Mouse (Mus musculus) heart, embryonic 11.5 days (tissue): ENCODE measurements around the gene Gm10273. TPM values are rescaled to one million over a fixed set of nuclear protein-coding genes. Genes with fewer than 3 reads are reported as not detected.
"Not testable (repeated sequence)": the region's sequence is repeated elsewhere in the genome, so short reads cannot be mapped to it uniquely, and the experiment has no call there.

Experiments used
- ATAC-seq: fragments of 200-750 bp; cut with Nextera tagmentation; replicated peaks from 2 replicates; pipeline ENCODE4 v1.8.0; 2017; ENCODE audit warnings: moderate library complexity; ENCODE audit not compliant: insufficient number of reproducible peaks, low FRiP score, low TSS enrichment
- H3K27ac ChIP-seq: fragments of 300-500 bp; sonication (generic); 2 replicates; pipeline ENCODE4 v1.5.1; 2014; ENCODE audit warnings: mild to moderate bottlenecking, low read depth, low read length
- H3K27me3 ChIP-seq: fragments of 300-500 bp; sonication (generic); 2 replicates; pipeline ENCODE4 v1.6.1; 2014; ENCODE audit warnings: mild to moderate bottlenecking, low read length, mixed read lengths; ENCODE audit not compliant: control insufficient read depth, insufficient read depth
- H3K36me3 ChIP-seq: fragments of 300-500 bp; sonication (generic); 2 replicates; pipeline ENCODE4 v1.6.1; 2014; ENCODE audit warnings: mild to moderate bottlenecking, low read length, moderate library complexity, mixed read lengths; ENCODE audit not compliant: control insufficient read depth, insufficient read depth
- H3K4me1 ChIP-seq: fragments of 300-500 bp; sonication (generic); 2 replicates; pipeline ENCODE4 v1.6.1; 2014; ENCODE audit warnings: low read length; ENCODE audit not compliant: control insufficient read depth, insufficient read depth
- H3K4me2 ChIP-seq: fragments of 300-500 bp; sonication (generic); 2 replicates; pipeline ENCODE4 v1.6.1; 2014; ENCODE audit warnings: mild to moderate bottlenecking, moderate library complexity
- H3K4me3 ChIP-seq: fragments of 300-500 bp; sonication (generic); 2 replicates; pipeline ENCODE4 v1.5.1; 2014; ENCODE audit warnings: low read depth, low read length
- H3K9ac ChIP-seq: fragments of 300-500 bp; sonication (generic); 2 replicates; pipeline ENCODE4 v1.6.1; 2014; ENCODE audit warnings: mild to moderate bottlenecking, low read depth, low read length, moderate library complexity
- H3K9me3 ChIP-seq: fragments of 300-500 bp; sonication (generic); replicated peaks from 2 replicates; pipeline ENCODE4 v1.6.1; 2016; ENCODE audit warnings: low read length; ENCODE audit not compliant: control insufficient read depth
- WGBS: fragments of 180-500 bp; shearing (Covaris S2); extraction: QIAGEN DNeasy Blood & Tissue Kit; methylation state at CpG from one replicate; pipeline ENCODE4 v1.1.7; 2014; ENCODE audit not compliant: insufficient replicate concordance; 5-methylcytosine and 5-hydroxymethylcytosine counted together
- polyA plus RNA-seq: library from polyadenylated mRNA; unstranded; fragments of >200 nt; fragmentation: Nextera tagmentation; extraction: Ambion mirVana; gene quantifications from 2 replicates; pipeline ENCODE4 v1.2.1, GENCODE M21; 2014

Gm10273 gene
- polyA plus RNA-seq, 1 experiment from 2014 or later = 12.2 TPM

- WGBS = 31% methylated on average over 2 of the region's 2 CpGs
- ATAC-seq = no peak
- Histone ChIP-seq H3K4me2 (no peak overlapping the region), H3K27ac (peak overlapping the region; percentile 51; the same call in 1 of the 2 replicates), H3K4me3 (no peak overlapping the region), H3K9ac (peak overlapping the region; percentile 28; the same call in 1 of the 2 replicates), H3K9me3 (no peaks in the 10 kb centered on the region), H3K4me1 (0 out of 2 replicates have a peak, but pooled peaks cover 5% of the 10 kb centered on the region), H3K27me3 (no peaks in the 10 kb centered on the region), H3K36me3 (no peaks in the 10 kb centered on the region)
These were observed 15.0 kb upstream of the Gm10273 start for GRCm38 (mm10) chr10:59380411-59380821.

- H3K4me1 ChIP-seq, H3K36me3 ChIP-seq, ATAC-seq, H3K9ac ChIP-seq, H3K27ac ChIP-seq, H3K27me3 ChIP-seq, H3K4me2 ChIP-seq, H3K9me3 ChIP-seq, H3K4me3 ChIP-seq: not testable (repeated sequence)
- 83% methylated on average over 5 of the region's 10 CpGs for WGBS
These were observed 13.9 kb upstream of the Gm10273 start for GRCm38 (mm10) chr10:59381563-59381962.

GRCm38 (mm10) chr10:59386951-59387350 is 8.5 kb upstream of the Gm10273 start:
- no peak for ATAC-seq
- no peak overlapping the region for H3K4me3 ChIP-seq
- no peak overlapping the region for H3K9ac ChIP-seq
- no peak overlapping the region for H3K4me2 ChIP-seq
- no peaks in the 10 kb centered on the region for H3K27me3 ChIP-seq
- H3K9me3 ChIP-seq = peaks cover 3% of the 10 kb centered on the region; the same call in 1 of the 2 replicates
- 0 out of 2 replicates have a peak, but pooled peaks cover 1% of the 10 kb centered on the region for H3K4me1 ChIP-seq
- H3K27ac ChIP-seq = no peak overlapping the region
- 93% methylated on average over 7 of the region's 8 CpGs for WGBS
- H3K36me3 ChIP-seq = no peaks in the 10 kb centered on the region

GRCm38 (mm10) chr10:59389652-59390051 is 5.8 kb upstream of the Gm10273 start:
- Histone ChIP-seq H3K27me3 (no peaks in the 10 kb centered on the region), H3K4me3 (no peak overlapping the region), H3K4me1 (peaks cover 2% of the 10 kb centered on the region; the same call in 1 of the 2 replicates), H3K36me3 (no peaks in the 10 kb centered on the region), H3K27ac (no peak overlapping the region), H3K9me3 (peaks cover 3% of the 10 kb centered on the region; the same call in 1 of the 2 replicates), H3K4me2 (no peak overlapping the region), H3K9ac (no peak overlapping the region)
- 88% methylated on average over 3 of the region's 3 CpGs for WGBS
- no peak for ATAC-seq

GRCm38 (mm10) chr10:59391907-59392306 is 3.5 kb upstream of the Gm10273 start:
- Histone ChIP-seq H3K4me1 (peaks cover 2% of the 10 kb centered on the region; the same call in 1 of the 2 replicates), H3K36me3 (no peaks in the 10 kb centered on the region), H3K4me3 (no peak overlapping the region), H3K27me3 (no peaks in the 10 kb centered on the region), H3K9ac (no peak overlapping the region), H3K27ac (no peak overlapping the region), H3K9me3 (peaks cover 3% of the 10 kb centered on the region; the same call in 1 of the 2 replicates), H3K4me2 (no peak overlapping the region)
- 25% methylated on average over 4 of the region's 4 CpGs for WGBS
- no peak for ATAC-seq

- no peak for ATAC-seq
- Histone ChIP-seq H3K27ac (peak within 1 kb of the TSS; percentile 22; the same call in 1 of the 2 replicates), H3K4me2 (peak within 1 kb of the TSS; percentile 57), H3K4me1 (peaks cover 17% of the 10 kb centered on the region), H3K9me3 (no peaks in the 10 kb centered on the region), H3K4me3 (0 out of 2 replicates have a peak within 1 kb of the TSS, but pooled peaks have one; percentile 16), H3K27me3 (no peaks in the 10 kb centered on the region), H3K36me3 (no peaks in the 10 kb centered on the region), H3K9ac (peak within 1 kb of the TSS; percentile 56)
- WGBS = 42% methylated on average over 21 of the region's 21 CpGs
These were observed 7.7 kb downstream of the Gm10273 start, which contains the start of gene Pla2g12b for GRCm38 (mm10) chr10:59402899-59403792. TSS of gene Pla2g12b (plus strand) at chr10:59403660.

DNA sequence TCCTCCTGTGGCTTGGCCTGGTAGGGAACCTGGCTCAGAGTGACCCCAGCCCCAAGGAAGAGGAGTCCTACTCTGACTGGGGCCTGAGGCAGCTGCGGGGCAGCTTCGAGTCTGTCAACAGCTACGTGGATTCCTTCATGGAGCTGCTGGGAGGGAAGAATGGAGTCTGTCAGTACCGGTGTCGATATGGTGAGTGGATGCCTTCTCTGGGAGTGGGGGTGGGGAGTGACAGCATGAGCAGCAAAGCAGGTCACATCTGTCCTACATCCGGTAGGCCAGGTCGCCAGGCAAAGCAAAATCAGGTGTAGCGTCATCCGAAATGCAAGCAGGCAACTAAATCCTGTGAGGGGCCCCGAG is 8.3 kb downstream of the Gm10273 start:
- WGBS = 34% methylated on average over 10 of the region's 10 CpGs
- Histone ChIP-seq H3K27me3 (no peaks in the 10 kb centered on the region), H3K36me3 (no peaks in the 10 kb centered on the region), H3K4me3 (0 out of 2 replicates have a peak overlapping the region, but pooled peaks have one; percentile 16), H3K27ac (peak overlapping the region; percentile 22; the same call in 1 of the 2 replicates), H3K4me1 (peaks cover 17% of the 10 kb centered on the region), H3K9me3 (no peaks in the 10 kb centered on the region), H3K4me2 (peak overlapping the region; percentile 57), H3K9ac (peak overlapping the region; percentile 56)
- ATAC-seq = 0 out of 2 replicates have a peak, but pooled peaks have one; percentile 31

DNA sequence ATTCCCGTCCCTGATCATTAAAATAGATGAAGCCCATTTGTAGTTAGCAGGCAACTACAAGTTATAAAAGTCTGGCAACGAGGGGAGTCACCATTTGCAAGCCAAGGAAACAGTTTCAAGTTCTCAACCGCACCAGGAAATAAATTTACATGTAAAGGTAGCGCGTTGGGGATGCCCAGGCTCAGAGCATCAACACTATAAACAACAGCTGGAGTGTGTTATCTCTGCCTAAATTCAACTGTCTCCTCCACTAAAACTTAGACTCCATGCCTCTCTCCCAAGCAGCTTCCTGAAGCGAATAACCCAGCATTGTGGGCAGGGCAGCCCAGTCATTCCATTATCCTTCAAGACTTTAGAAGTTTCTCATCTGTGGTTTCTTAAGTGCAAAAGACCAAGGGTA is 13.1 kb downstream of the Gm10273 start:
- H3K36me3 ChIP-seq = no peaks in the 10 kb centered on the region
- H3K9me3 ChIP-seq = no peaks in the 10 kb centered on the region
- H3K27ac ChIP-seq = no peak overlapping the region
- no peak overlapping the region for H3K4me2 ChIP-seq
- H3K9ac ChIP-seq = no peak overlapping the region
- no peaks in the 10 kb centered on the region for H3K27me3 ChIP-seq
- no peak for ATAC-seq
- peaks cover 9% of the 10 kb centered on the region for H3K4me1 ChIP-seq
- 62% methylated on average over 6 of the region's 6 CpGs for WGBS
- H3K4me3 ChIP-seq = no peak overlapping the region
